Mouse (Mus musculus): Measurements from ENCODE around the gene Slc18b1. TPM values are rescaled to one million over a fixed set of nuclear protein-coding genes. Genes with fewer than 3 reads are reported as not detected.

Slc18b1 gene
- total and polyA plus RNA-seq, 3 experiments, result not detected

DNA sequence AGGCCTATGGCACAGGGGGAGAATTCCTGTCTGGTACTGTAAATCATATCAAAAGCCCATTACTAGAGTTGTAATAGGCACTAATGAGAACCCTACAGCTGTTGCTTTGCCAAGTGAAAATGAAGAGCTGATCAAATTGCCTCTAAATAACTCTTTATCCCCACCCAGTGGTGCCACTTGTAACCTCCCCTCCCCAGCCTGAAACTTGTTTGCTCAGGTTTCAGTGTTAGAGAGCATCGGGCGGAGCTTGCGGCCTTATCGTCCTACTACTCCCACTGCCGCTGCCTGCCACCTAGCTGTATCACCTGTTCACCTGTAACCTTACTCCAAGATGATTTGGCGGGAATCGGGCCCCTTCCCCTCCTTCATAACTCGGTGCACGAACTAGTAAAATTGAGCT is 42.6 kb downstream of the Slc18b1 start:
- TF ChIP-seq GATA1 (IDR thresholded peaks at IDR 0.05; ENCODE audit: borderline replicate concordance, low read length), result no peak
- no peak for TF ChIP-seq GATA2 (IDR thresholded peaks at IDR 0.05; ENCODE audit: borderline replicate concordance, low read depth, low read length)
- TF ChIP-seq POLR2AphosphoS5 (IDR thresholded peaks at IDR 0.05; ENCODE audit: insufficient replicate concordance, low read depth, low read length), result no peak
- TF ChIP-seq CTCF (IDR thresholded peaks at IDR 0.05; ENCODE audit: low read depth, low read length), result no peak
- TF ChIP-seq TAL1 (conservative IDR thresholded peaks at IDR 0.05; ENCODE audit: low read depth, low read length), result no peak
- no peaks in the 10 kb centered on the region for H3K9me3 ChIP-seq (replicated peaks)
- no peak overlapping the region for H3K4me3 ChIP-seq (ENCODE audit: low read depth, low read length)
- DNase-seq (ENCODE audit: low spot score), result no peak
- no peaks in the 10 kb centered on the region for H3K4me1 ChIP-seq (ENCODE audit: insufficient read depth, low read depth, low read length)
- no peak for ATAC-seq (ENCODE audit: extremely low read depth, insufficient number of reproducible peaks, low FRiP score, poor library complexity, severe bottlenecking)
- no peaks in the 10 kb centered on the region for H3K36me3 ChIP-seq (replicated peaks)
- no peaks in the 10 kb centered on the region for H3K27me3 ChIP-seq (ENCODE audit: insufficient read depth, low read length)

DNA sequence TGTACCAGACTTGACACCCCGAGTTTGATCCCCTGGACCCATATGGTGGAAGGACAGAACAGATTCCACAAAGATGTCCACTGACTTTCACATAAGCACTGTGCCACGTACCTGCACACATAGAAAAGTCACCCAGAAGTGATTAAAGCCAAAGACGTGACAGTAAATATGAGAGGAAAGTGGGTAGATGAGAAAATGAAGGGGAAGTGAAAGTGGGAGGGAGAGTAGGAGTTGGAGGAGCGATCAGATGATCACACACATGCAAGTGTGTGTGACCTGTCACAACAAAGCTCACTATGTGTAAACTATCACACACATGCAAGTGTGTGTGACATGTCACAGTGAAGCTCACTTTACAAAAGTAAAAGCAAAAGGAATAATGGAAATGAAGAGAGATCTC is 43.7 kb downstream of the Slc18b1 start:
- no peaks in the 10 kb centered on the region for H3K27me3 ChIP-seq (ENCODE audit: insufficient read depth, low read length)
- no peak for DNase-seq (ENCODE audit: low spot score)
- H3K4me3 ChIP-seq (ENCODE audit: low read depth, low read length), result no peak overlapping the region
- no peaks in the 10 kb centered on the region for H3K4me1 ChIP-seq (ENCODE audit: insufficient read depth, low read depth, low read length)
- no peaks in the 10 kb centered on the region for H3K9me3 ChIP-seq (replicated peaks)
- ATAC-seq (ENCODE audit: extremely low read depth, insufficient number of reproducible peaks, low FRiP score, poor library complexity, severe bottlenecking), result no peak
- no peaks in the 10 kb centered on the region for H3K36me3 ChIP-seq (replicated peaks)
- TF ChIP-seq TAL1 (conservative IDR thresholded peaks at IDR 0.05; ENCODE audit: low read depth, low read length), result no peak
- TF ChIP-seq POLR2AphosphoS5 (IDR thresholded peaks at IDR 0.05; ENCODE audit: insufficient replicate concordance, low read depth, low read length), result no peak
- no peak for TF ChIP-seq GATA1 (IDR thresholded peaks at IDR 0.05; ENCODE audit: borderline replicate concordance, low read length)
- no peak for TF ChIP-seq CTCF (IDR thresholded peaks at IDR 0.05; ENCODE audit: low read depth, low read length)
- no peak for TF ChIP-seq GATA2 (IDR thresholded peaks at IDR 0.05; ENCODE audit: borderline replicate concordance, low read depth, low read length)

- Histone ChIP-seq H3K36me3 (replicated peaks) (no peaks in the 10 kb centered on the region), H3K9me3 (replicated peaks) (no peaks in the 10 kb centered on the region), H3K27me3 (ENCODE audit: insufficient read depth, low read length) (no peaks in the 10 kb centered on the region), H3K4me1 (ENCODE audit: insufficient read depth, low read depth, low read length) (no peaks in the 10 kb centered on the region), H3K4me3 (ENCODE audit: low read depth, low read length) (no peak within 1 kb of the TSS)
- no peak for ATAC-seq (ENCODE audit: extremely low read depth, insufficient number of reproducible peaks, low FRiP score, poor library complexity, severe bottlenecking)
- no peak for TF ChIP-seq TAL1 (conservative IDR thresholded peaks at IDR 0.05; ENCODE audit: low read depth, low read length)
- TF ChIP-seq GATA1 (IDR thresholded peaks at IDR 0.05; ENCODE audit: borderline replicate concordance, low read length), result no peak
- no peak for TF ChIP-seq GATA2 (IDR thresholded peaks at IDR 0.05; ENCODE audit: borderline replicate concordance, low read depth, low read length)
- DNase-seq (ENCODE audit: low spot score), result no peak
Observed at GRCm38 (mm10) chr10:23851228-23851912, 54.6 kb downstream of the Slc18b1 start, which contains the start of gene Vnn3. Gene Vnn3, plus strand, starts transcription at chr10:23851462.

DNA sequence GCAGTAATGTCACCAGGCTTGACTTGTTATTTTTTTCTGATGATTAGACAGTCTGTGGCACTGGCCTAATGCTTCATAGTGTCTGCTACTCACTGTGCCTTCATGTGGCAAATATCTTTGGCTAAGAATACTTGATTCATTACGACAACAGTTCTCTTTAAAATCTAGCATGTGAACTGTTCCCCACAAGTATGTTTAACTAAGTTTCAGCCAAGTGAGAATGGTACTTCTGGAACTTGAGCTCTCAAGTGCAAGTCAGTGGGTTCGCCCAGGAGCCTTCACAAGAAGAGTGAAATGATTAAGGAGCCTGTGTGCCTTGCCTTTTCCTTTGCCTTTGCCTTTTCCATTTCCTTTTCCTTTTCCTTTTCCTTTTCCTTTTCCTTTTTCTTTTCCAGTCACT is 55.3 kb downstream of the Slc18b1 start:
- Histone ChIP-seq H3K36me3 (replicated peaks) (no peaks in the 10 kb centered on the region), H3K4me1 (ENCODE audit: insufficient read depth, low read depth, low read length) (no peaks in the 10 kb centered on the region), H3K4me3 (ENCODE audit: low read depth, low read length) (no peak overlapping the region), H3K9me3 (replicated peaks) (no peaks in the 10 kb centered on the region), H3K27me3 (ENCODE audit: insufficient read depth, low read length) (no peaks in the 10 kb centered on the region)
- DNase-seq (ENCODE audit: low spot score) (no peak), ATAC-seq (ENCODE audit: extremely low read depth, insufficient number of reproducible peaks, low FRiP score, poor library complexity, severe bottlenecking) (no peak)
- TF ChIP-seq GATA2 (IDR thresholded peaks at IDR 0.05; ENCODE audit: borderline replicate concordance, low read depth, low read length), result no peak

- Histone ChIP-seq H3K36me3 (replicated peaks) (no peaks in the 10 kb centered on the region), H3K4me3 (ENCODE audit: low read depth, low read length) (no peak overlapping the region), H3K4me1 (ENCODE audit: insufficient read depth, low read depth, low read length) (no peaks in the 10 kb centered on the region), H3K9me3 (replicated peaks) (peaks cover 3% of the 10 kb centered on the region), H3K27me3 (ENCODE audit: insufficient read depth, low read length) (0 out of 2 replicates have a peak, but pooled peaks cover 2% of the 10 kb centered on the region)
- TF ChIP-seq TAL1 (conservative IDR thresholded peaks at IDR 0.05; ENCODE audit: low read depth, low read length), result no peak
- TF ChIP-seq CTCF (IDR thresholded peaks at IDR 0.05; ENCODE audit: low read depth, low read length), result no peak
- no peak for TF ChIP-seq POLR2AphosphoS5 (IDR thresholded peaks at IDR 0.05; ENCODE audit: insufficient replicate concordance, low read depth, low read length)
- no peak for TF ChIP-seq GATA2 (IDR thresholded peaks at IDR 0.05; ENCODE audit: borderline replicate concordance, low read depth, low read length)
- TF ChIP-seq GATA1 (IDR thresholded peaks at IDR 0.05; ENCODE audit: borderline replicate concordance, low read length), result no peak
- ATAC-seq (ENCODE audit: extremely low read depth, insufficient number of reproducible peaks, low FRiP score, poor library complexity, severe bottlenecking) (no peak), DNase-seq (ENCODE audit: low spot score) (no peak)
Observed at GRCm38 (mm10) chr10:23864362-23865312, 67.9 kb downstream of the Slc18b1 start.

Other genes with a start within 250 kb of the Slc18b1 start
- 1,930 and 2,036 TPM in 2 replicates for gene Rps12, start 9.7 kb upstream of the Slc18b1 start, total RNA-seq (2014; fragmentation: Nextera tagmentation)
- 1,882 and 2,182 TPM in 2 replicates for gene Rps12, start 9.7 kb upstream of the Slc18b1 start, total RNA-seq (2017)
- 1,152 and 1,558 TPM in 2 replicates for gene Rps12, start 9.7 kb upstream of the Slc18b1 start, polyA plus RNA-seq (2012)
- not detected in 2 replicates for gene Vnn3, start 54.5 kb downstream of the Slc18b1 start, total RNA-seq (2014; fragmentation: Nextera tagmentation)
- gene Vnn3, start 54.5 kb downstream of the Slc18b1 start, total RNA-seq (2017), result not detected in 2 replicates
- gene Vnn3, start 54.5 kb downstream of the Slc18b1 start, polyA plus RNA-seq (2012), result not detected in 2 replicates
- not detected in 2 replicates for gene Vnn1, start 97.7 kb downstream of the Slc18b1 start, total RNA-seq (2014; fragmentation: Nextera tagmentation)
- 0.06 TPM in 1 of 2 replicates, not detected in the other for gene Vnn1, start 97.7 kb downstream of the Slc18b1 start, total RNA-seq (2017)
- gene Vnn1, start 97.7 kb downstream of the Slc18b1 start, polyA plus RNA-seq (2012), result not detected in 2 replicates
- gene Taar1, start 123.4 kb downstream of the Slc18b1 start, total RNA-seq (2014; fragmentation: Nextera tagmentation), result not detected in 2 replicates
- 0.23 TPM in 1 of 2 replicates, not detected in the other for gene Taar1, start 123.4 kb downstream of the Slc18b1 start, total RNA-seq (2017)
- not detected in 2 replicates for gene Taar1, start 123.4 kb downstream of the Slc18b1 start, polyA plus RNA-seq (2012)
- gene Taar2, start 141.6 kb downstream of the Slc18b1 start, total RNA-seq (2014; fragmentation: Nextera tagmentation), result not detected in 2 replicates
- gene Taar2, start 141.6 kb downstream of the Slc18b1 start, total RNA-seq (2017), result 0.12 TPM in 1 of 2 replicates, not detected in the other
- gene Taar2, start 141.6 kb downstream of the Slc18b1 start, polyA plus RNA-seq (2012), result not detected in 2 replicates
- gene Taar3, start 152.6 kb downstream of the Slc18b1 start, total RNA-seq (2014; fragmentation: Nextera tagmentation), result not detected in 2 replicates
- gene Taar3, start 152.6 kb downstream of the Slc18b1 start, total RNA-seq (2017), result 0.11 TPM in 1 of 2 replicates, not detected in the other
- not detected in 2 replicates for gene Taar3, start 152.6 kb downstream of the Slc18b1 start, polyA plus RNA-seq (2012)
- gene Taar4, start 163.5 kb downstream of the Slc18b1 start, total RNA-seq (2014; fragmentation: Nextera tagmentation), result not detected in 2 replicates
- 0.29 TPM in 1 of 2 replicates, not detected in the other for gene Taar4, start 163.5 kb downstream of the Slc18b1 start, total RNA-seq (2017)
- not detected in 2 replicates for gene Taar4, start 163.5 kb downstream of the Slc18b1 start, polyA plus RNA-seq (2012)
- gene Taar5, start 173.7 kb downstream of the Slc18b1 start, total RNA-seq (2014; fragmentation: Nextera tagmentation), result not detected in 2 replicates
- gene Taar5, start 173.7 kb downstream of the Slc18b1 start, total RNA-seq (2017), result 0.38 TPM in 1 of 2 replicates, not detected in the other
- gene Taar5, start 173.7 kb downstream of the Slc18b1 start, polyA plus RNA-seq (2012), result not detected in 2 replicates
- not detected in 2 replicates for gene Taar6, start 188.7 kb downstream of the Slc18b1 start, total RNA-seq (2014; fragmentation: Nextera tagmentation)
- not detected in 2 replicates for gene Taar6, start 188.7 kb downstream of the Slc18b1 start, total RNA-seq (2017)
- gene Taar6, start 188.7 kb downstream of the Slc18b1 start, polyA plus RNA-seq (2012), result not detected in 2 replicates
- not detected in 2 replicates for gene Taar7a, start 196.5 kb downstream of the Slc18b1 start, total RNA-seq (2014; fragmentation: Nextera tagmentation)
- gene Taar7a, start 196.5 kb downstream of the Slc18b1 start, total RNA-seq (2017), result not detected in 2 replicates
- not detected in 2 replicates for gene Taar7a, start 196.5 kb downstream of the Slc18b1 start, polyA plus RNA-seq (2012)
- gene Taar7b, start 203.0 kb downstream of the Slc18b1 start, total RNA-seq (2014; fragmentation: Nextera tagmentation), result not detected in 2 replicates
- not detected in 2 replicates for gene Taar7b, start 203.0 kb downstream of the Slc18b1 start, total RNA-seq (2017)
- not detected in 2 replicates for gene Taar7b, start 203.0 kb downstream of the Slc18b1 start, polyA plus RNA-seq (2012)
- not detected in 2 replicates for gene Taar7d, start 230.2 kb downstream of the Slc18b1 start, total RNA-seq (2014; fragmentation: Nextera tagmentation)
- gene Taar7d, start 230.2 kb downstream of the Slc18b1 start, total RNA-seq (2017), result 0.16 TPM in 1 of 2 replicates, not detected in the other
- not detected in 2 replicates for gene Taar7d, start 230.2 kb downstream of the Slc18b1 start, polyA plus RNA-seq (2012)
- not detected in 2 replicates for gene Taar7e, start 240.6 kb downstream of the Slc18b1 start, total RNA-seq (2014; fragmentation: Nextera tagmentation)
- gene Taar7e, start 240.6 kb downstream of the Slc18b1 start, total RNA-seq (2017), result 0.33 TPM in 1 of 2 replicates, not detected in the other
- gene Taar7e, start 240.6 kb downstream of the Slc18b1 start, polyA plus RNA-seq (2012), result not detected in 2 replicates

Measured in G1E (cell line).